Comparison of ENCODE assay signal across 8 mouse cellular contexts in the genomic region with DNA sequence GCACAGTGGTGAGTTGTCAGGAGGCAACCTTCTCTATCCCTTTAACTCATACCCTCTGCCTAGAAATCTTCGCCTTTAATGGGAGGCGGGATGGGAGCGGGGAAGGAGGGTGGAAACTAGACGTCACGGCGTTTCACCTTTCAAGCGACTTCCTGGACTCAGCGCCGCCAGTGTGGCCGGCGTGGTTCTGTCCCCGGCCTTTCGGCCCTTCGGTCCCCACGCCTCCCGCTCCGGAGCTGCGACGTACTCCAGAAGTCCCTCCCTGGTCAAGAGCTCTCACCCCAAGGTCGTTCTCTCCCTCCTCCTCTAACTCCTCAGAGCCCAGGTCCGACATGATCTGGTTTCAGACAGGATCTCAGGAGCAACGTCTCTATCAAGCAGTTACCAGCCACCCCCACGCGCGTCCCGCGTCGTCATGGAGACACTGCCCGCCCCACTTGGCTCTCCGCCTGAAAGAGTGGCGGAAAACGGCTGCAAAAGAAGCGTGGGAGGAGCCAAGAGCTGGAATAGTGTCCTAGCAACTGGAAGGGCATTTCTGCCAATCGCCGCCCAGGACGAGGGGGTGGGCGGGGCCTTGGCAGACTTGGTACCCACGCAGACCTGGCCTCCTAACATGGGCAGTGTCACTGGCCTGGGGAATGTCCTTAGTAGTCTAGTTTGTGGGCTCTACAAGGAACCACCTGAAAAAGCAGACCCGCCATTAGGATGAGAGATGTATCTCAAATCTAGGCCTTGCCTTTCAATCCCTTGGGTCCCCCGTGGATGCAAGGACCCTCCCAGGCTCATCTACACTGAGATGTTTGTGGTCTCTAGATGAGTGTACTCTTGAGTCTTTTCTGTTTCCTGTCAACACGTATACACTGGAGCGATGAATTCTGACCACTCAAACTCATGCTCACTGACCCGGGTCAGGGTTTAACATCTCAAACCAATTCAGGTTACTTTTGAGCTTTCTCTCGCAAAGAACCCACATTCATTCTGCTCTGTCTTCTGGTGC. TPM values are rescaled to one million over a fixed set of nuclear protein-coding genes. Genes with fewer than 3 reads are reported as not detected.
DNase-seq lines count a peak whose midpoint lies in the region; ATAC-seq lines count a peak whose summit lies in the region.

A gene (minus strand): TSS at position 462 of the 997 bp plus-strand sequence.

- H3K4me3 ChIP-seq in hindbrain, embryonic 11.5 days (ENCODE audit: low read depth, low read length), result peak within 1 kb of the TSS; percentile 43
- H3K4me3 ChIP-seq in lung, embryonic 15.5 days, result peak within 1 kb of the TSS; percentile 53

- H3K9ac ChIP-seq in hindbrain, embryonic 11.5 days (ENCODE audit: low read depth, low read length), result peak within 1 kb of the TSS; percentile 45; the same call in 1 of the 2 replicates
- H3K9ac ChIP-seq in lung, embryonic 15.5 days, result peak within 1 kb of the TSS; percentile 15

- WGBS in hindbrain, embryonic 11.5 days, result 11% methylated on average over 44 of the region's 44 CpGs
- 9% methylated on average over 44 of the region's 44 CpGs for WGBS in lung, embryonic 15.5 days

- H3K4me2 ChIP-seq in hindbrain, embryonic 11.5 days (replicated peaks; ENCODE audit: low read depth, low read length), result peak within 1 kb of the TSS; percentile 69
- peak within 1 kb of the TSS; percentile 88 for H3K4me2 ChIP-seq in lung, embryonic 15.5 days

- peak; percentile 90 for ATAC-seq in hindbrain, embryonic 11.5 days (ENCODE audit: low FRiP score)
- ATAC-seq in lung, embryonic 15.5 days (ENCODE audit: borderline replicate concordance, extremely low read depth, low FRiP score, low TSS enrichment), result peak; percentile 86
- ATAC-seq in neutrophil, adult 5-6 weeks (ENCODE audit: extremely low read depth, insufficient number of reproducible peaks, low FRiP score, poor library complexity, severe bottlenecking), result peak; percentile 84

- H3K27me3 ChIP-seq in hindbrain, embryonic 11.5 days (ENCODE audit: control insufficient read depth, insufficient read depth, low read length), result no peaks in the 10 kb centered on the region
- H3K27me3 ChIP-seq in lung, embryonic 15.5 days, result no peaks in the 10 kb centered on the region

- H3K36me3 ChIP-seq in hindbrain, embryonic 11.5 days (ENCODE audit: control insufficient read depth, insufficient read depth, low read length), result no peaks in the 10 kb centered on the region
- no peaks in the 10 kb centered on the region for H3K36me3 ChIP-seq in lung, embryonic 15.5 days

- H3K9me3 ChIP-seq in hindbrain, embryonic 11.5 days (ENCODE audit: control insufficient read depth, low read length), result no peaks in the 10 kb centered on the region
- no peaks in the 10 kb centered on the region for H3K9me3 ChIP-seq in lung, embryonic 15.5 days

- peaks cover 2% of the 10 kb centered on the region; the same call in 1 of the 2 replicates for H3K4me1 ChIP-seq in hindbrain, embryonic 11.5 days (replicated peaks; ENCODE audit: control insufficient read depth, insufficient read depth, low read length)
- H3K4me1 ChIP-seq in lung, embryonic 15.5 days, result peaks cover 15% of the 10 kb centered on the region

- DNase-seq in Muller cell, postnatal 12 days (ENCODE audit: inconsistent ontology term), result peak; percentile 97
- DNase-seq in cerebellum, postnatal 25 days, result peak; percentile 97
- peak; percentile 100 for DNase-seq in frontal cortex, postnatal 14 days (ENCODE audit: low spot score in 2 of 2)
- DNase-seq in hindbrain, embryonic 11.5 days (ENCODE audit: low spot score), result peak; percentile 92
- DNase-seq in layer of hippocampus, adult 9-11 months, result peak; percentile 99
- peak; percentile 100 for DNase-seq in testis, postnatal 10 days (ENCODE audit: low spot score)

- no peak within 1 kb of the TSS; the same call in 1 of the 2 replicates for H3K27ac ChIP-seq in hindbrain, embryonic 11.5 days (ENCODE audit: low read depth, low read length)
- no peak within 1 kb of the TSS for H3K27ac ChIP-seq in lung, embryonic 15.5 days

RNA-seq across cellular contexts. Expression of the gene that starts here (rescaled TPM):
- polyA plus RNA-seq in hindbrain, embryonic 11.5 days (2014; fragmentation: Nextera tagmentation; extraction: Ambion mirVana), result 5.1 TPM in 2 replicates
- polyA plus RNA-seq in lung, embryonic 15.5 days (2015; fragmentation: Nextera tagmentation; extraction: Ambion mirVana), result 8.1 and 8.2 TPM in 2 replicates
- total RNA-seq in neutrophil, adult 5-6 weeks (2017), result 1.4 TPM in 2 replicates
